Mouse (Mus musculus): Measurements from ENCODE around the gene Dytn.
"Not testable (repeated sequence)": the region's sequence is repeated elsewhere in the genome, so short reads cannot be mapped to it uniquely, and the experiment has no call there.

The Dytn gene

GRCm38 (mm10) chr1:63686827-63687226 is at the start of gene Dytn:
TSS of gene Dytn (minus strand) at chr1:63686927.
- no peak for DNase-seq (ENCODE audit: low read depth)

- peak; percentile 97 for DNase-seq (ENCODE audit: low read depth)
Measured at GRCm38 (mm10) chr1:63730240-63730771, 43.6 kb upstream of the Dytn start, which contains the start of the genes Mdh1b and Fastkd2. TSS of gene Mdh1b (minus strand) at chr1:63730318. TSS of gene Fastkd2 (plus strand) at chr1:63730614.

- no peak for DNase-seq (ENCODE audit: low read depth)
Measured at GRCm38 (mm10) chr1:63729796-63730195, 43.1 kb upstream of the Dytn start.

DNA sequence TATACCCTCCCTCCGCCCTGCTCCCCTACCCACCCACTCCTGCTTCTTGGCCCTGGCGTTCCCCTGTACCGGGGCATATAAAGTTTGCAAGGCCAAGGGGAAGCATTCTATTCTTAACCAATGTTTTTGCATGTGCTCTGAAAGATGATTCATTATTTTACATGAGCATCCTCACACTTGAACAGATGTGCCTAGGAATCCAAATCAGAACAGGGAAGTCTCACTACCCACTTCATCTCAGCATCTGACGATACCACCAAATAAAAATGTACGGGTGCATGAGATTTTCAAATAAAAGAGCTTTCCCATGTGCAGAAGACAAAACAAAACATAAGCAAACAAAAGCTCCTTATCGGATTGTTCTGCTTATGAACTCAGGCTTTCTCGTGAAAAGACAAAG is 33.4 kb upstream of the Dytn start:
- no peak for DNase-seq (ENCODE audit: low read depth)

GRCm38 (mm10) chr1:63708876-63709275 is 22.1 kb upstream of the Dytn start:
- DNase-seq (ENCODE audit: low read depth) = no peak

- peak; percentile 62 for DNase-seq (ENCODE audit: low read depth)
Measured at GRCm38 (mm10) chr1:63705733-63706132, 19.0 kb upstream of the Dytn start.

- no peak for DNase-seq (ENCODE audit: low read depth)
Measured at GRCm38 (mm10) chr1:63696861-63697260, 10.1 kb upstream of the Dytn start.

DNA sequence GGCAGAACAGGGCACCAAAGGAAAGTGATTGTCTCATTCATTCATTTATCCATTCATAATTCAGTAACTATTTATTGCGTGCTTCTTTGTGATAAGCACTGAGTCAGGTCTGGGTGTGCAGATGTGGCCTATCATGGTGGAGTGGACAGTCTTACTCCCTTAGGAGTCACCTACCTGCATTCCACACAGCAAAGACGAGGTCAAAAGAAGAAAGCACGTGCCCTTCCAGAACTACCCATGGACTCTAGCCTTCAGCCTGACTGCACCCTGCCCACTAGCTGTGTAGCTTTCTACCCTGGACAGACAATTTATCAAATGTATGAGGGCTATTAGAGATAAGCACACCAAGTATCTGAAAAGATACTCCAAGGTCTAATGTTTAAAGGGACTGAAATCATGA is 10.8 kb downstream of the Dytn start:
- DNase-seq (ENCODE audit: low read depth) = no peak

DNA sequence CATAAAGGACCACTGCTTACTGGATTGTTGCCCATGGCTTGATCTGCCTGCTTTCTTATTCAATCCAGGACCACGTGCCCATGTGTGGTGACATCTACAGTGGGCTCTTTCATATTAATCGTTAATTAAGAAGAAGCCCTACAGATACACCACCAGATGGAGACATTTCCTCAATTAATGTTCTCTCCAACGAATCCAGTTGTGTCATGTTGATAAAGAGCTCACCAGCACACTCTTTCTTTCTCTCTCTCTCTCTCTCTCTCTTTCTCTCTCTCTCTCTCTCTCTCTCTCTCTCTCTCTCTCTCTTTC is 17.9 kb downstream of the Dytn start:
- DNase-seq (ENCODE audit: low read depth) = peak; percentile 78

DNA sequence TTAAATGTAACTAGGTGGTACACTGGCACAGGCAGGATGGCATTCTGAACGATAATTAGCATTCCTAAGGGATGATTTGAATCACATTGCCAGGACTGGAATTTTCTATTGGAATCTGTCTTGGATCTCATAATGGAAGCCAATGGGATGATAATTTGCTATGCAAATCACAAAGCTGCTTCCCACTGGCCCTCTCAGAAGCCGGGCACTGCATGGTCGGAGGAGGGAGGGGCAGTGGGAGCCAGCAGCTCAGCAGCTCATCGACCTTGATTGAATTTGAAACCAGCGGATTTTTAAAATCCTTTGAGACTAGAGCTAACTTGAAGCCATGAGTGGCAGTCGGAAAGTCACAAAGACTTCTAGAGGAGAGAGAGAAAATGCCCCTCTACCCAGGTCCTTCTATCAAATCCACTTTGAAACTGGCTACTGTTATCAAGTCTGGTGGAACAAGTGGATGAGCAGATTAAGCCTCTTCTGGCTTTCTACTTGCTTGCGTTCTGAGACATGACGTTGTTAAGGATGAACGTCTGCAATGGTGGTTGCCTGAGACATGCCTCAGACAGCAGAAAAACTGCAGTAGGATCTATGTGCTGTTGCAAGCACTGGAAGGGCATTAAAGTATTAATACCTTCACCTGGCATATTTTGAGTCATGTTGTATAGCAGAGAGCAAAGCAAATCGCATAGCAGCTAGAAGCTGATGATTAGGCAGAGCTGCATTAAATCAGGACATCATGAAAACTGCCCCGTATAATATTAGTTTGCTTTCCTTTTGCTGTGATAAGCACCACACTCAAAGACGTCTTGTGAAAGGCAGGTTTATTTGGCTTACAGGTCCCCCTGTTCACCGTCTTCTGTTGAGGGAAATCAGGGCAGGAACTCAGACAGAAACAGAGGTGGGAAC is 18.5 kb downstream of the Dytn start:
- no peak for DNase-seq (ENCODE audit: low read depth)

GRCm38 (mm10) chr1:63667201-63667948 is 19.4 kb downstream of the Dytn start:
- DNase-seq (ENCODE audit: low read depth) = no peak

DNA sequence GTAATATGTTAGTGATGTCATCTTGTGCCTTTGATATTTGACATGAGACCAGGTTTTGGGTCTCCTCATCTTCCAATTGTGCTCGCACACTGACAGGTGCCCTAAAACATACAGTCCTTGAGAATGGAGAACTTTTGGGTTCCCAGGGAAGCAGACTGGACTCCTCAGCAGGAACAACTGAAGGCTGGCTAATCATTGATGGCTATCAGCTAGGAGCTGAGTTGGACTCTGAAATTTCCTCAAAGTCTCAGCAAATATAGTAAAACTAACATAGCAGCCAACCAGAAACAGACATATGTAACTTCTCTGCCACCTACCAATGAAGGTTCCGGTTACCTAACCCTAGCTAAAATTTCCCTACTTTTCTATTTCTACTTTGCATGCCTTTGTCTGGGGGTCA is 20.6 kb downstream of the Dytn start:
- no peak for DNase-seq (ENCODE audit: low read depth)

- DNase-seq (ENCODE audit: low read depth) = peak; percentile 92
Measured at GRCm38 (mm10) chr1:63659591-63659990, 27.1 kb downstream of the Dytn start.

GRCm38 (mm10) chr1:63658016-63658415 is 28.7 kb downstream of the Dytn start:
- peak; percentile 91 for DNase-seq (ENCODE audit: low read depth)

DNA sequence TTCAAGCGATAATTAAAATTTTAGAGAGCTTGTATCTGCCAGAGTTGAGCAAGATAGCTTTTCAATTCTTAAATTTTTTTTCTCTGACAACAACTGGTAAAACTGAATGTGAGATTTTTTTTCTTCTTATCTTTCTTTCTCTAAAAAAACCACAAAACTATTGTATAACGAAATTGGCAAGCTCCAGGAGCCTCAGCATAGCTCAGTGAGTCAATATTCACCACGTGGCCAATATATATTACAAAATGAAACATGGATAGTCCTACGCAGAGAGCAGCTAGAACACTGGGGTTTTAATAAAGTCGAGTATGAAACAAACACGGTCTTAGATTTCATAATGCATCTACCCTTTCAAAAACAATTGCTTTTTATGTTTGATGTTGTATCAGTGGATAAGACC is 46.8 kb downstream of the Dytn start:
- peak; percentile 75 for DNase-seq (ENCODE audit: low read depth)

DNA sequence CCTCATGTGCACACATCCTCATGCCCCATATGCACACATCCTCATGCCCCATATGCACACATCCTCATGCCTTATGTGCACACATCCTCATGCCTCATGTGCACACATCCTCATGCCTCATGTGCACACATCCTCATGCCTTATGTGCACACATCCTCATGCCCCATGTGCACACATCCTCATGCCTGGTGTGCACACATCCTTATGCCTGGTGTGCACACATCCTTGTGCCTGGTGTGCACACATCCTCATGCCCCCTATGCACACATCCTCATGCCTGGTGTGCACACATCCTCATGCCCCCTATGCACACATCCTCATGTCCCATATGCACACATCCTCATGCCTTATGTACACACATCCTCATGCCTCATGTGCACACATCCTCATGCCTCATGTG is 56.3 kb downstream of the Dytn start:
- not testable (repeated sequence) for DNase-seq (ENCODE audit: low read depth)

DNA sequence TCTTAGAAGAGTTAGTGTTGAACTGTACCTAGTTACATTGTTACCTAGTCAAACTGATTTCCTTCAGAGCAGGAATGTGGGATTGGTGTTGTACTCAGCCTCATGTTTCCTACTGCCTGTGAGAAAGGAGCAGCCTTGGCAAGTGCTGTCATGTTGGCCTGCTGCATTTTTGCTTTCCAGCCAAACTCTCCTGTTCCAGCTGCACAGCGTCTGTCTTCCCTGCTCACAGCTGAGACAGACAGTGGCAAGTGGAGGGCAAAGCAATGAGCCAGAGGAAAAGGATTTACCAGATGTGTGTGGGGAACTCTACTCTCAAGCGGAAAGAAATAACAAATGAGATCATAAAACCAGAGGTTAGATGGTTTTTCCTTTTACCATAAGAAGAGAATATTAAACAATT is 58.5 kb downstream of the Dytn start:
- DNase-seq (ENCODE audit: low read depth) = peak; percentile 36

- no peak for DNase-seq (ENCODE audit: low read depth)
Measured at GRCm38 (mm10) chr1:63615668-63616067, 71.1 kb downstream of the Dytn start, which contains the start of gene Gm39653. TSS of gene Gm39653 (plus strand) at chr1:63615968.

DNA sequence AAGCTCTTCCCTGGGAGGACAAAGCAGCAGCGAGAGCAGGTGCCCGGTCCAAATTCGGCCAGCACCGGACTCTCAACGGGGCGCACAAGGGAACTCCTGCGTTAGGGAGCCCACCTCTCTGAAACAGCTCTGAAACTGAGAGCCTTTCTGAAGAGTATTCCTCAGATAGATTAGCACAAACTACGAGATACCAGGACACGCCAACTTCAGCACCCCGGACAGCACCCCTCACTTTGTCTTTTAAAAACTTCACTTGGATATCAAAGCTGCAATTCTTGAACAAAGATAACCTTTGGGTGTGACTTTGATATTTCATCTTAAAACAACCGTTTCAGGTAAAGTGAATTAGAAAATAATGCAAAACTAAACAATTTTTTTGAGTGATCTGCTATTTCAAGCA is 72.1 kb downstream of the Dytn start:
- peak; percentile 84 for DNase-seq (ENCODE audit: low read depth)

DNA sequence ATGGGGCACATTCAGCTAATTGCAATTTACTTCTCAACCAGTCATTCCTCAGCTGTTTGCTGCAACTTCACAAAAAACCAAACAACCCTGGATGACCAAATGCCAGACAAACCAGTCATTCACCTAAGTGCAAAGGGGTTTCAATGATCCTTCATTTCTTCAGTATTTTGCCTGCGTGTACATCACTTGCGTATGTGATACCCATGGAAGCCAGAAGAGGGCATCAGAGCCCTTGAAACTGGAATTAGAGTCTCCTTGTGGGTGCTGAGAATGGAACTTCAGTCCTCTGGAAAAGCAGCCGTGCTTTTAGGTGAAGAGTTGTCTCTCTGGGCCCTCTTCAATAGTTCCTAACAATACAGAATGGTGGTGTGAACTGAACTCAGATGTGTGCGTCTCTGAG is 77.1 kb downstream of the Dytn start:
- no peak for DNase-seq (ENCODE audit: low read depth)

DNA sequence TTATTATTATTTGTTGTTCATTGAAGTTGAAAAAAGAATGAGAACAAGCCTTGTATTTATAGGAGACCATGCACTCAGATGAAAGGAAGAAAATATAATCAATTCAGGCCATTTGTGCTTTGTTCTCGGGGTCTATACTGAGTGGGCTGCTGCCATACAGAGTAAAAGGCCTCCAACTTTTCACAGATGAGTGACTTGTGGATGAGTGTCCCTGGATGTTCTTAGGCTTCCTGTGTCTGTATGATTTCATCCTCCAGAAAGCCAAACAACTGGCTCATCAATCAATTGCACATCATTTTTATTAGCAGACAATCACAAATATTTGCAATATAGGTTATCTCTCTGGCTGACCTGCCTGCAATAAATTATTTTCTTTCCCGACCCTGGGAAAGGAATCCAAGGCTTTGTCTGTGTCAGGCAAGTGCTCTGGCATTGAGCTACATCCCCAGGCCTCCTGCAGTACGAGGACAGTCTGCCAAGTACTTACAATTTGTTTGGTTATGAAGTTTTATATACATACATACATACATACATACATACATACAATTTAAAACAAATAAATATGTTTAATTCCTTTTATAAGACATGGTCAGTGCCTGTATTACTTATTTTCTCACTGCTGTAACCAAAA is 82.7 kb downstream of the Dytn start:
- DNase-seq (ENCODE audit: low read depth) = no peak

GRCm38 (mm10) chr1:63586869-63587268 is 99.9 kb downstream of the Dytn start:
- DNase-seq (ENCODE audit: low read depth) = no peak
